Mouse (Mus musculus) adrenal gland, postnatal 4 days (tissue): ENCODE data around the gene Kif26b. TPM values are rescaled to one million over a fixed set of nuclear protein-coding genes. Genes with fewer than 3 reads are reported as not detected.

Experiments
- DNase-seq, 2 experiments: peaks; one replicate each; pipeline ENCODE4 v3.0.0; 2021 to 2022; ENCODE audit warnings: low spot score in 2 of 2, mixed read lengths in 2 of 2
- total RNA-seq, 2 experiments: library from RNA; stranded (reverse); gene quantifications; 2 replicates each; pipeline ENCODE4 v1.2.3; 2021

Kif26b gene
- total RNA-seq, 2 experiments from 2014 or later: 7.3 to 16.2 TPM

DNA sequence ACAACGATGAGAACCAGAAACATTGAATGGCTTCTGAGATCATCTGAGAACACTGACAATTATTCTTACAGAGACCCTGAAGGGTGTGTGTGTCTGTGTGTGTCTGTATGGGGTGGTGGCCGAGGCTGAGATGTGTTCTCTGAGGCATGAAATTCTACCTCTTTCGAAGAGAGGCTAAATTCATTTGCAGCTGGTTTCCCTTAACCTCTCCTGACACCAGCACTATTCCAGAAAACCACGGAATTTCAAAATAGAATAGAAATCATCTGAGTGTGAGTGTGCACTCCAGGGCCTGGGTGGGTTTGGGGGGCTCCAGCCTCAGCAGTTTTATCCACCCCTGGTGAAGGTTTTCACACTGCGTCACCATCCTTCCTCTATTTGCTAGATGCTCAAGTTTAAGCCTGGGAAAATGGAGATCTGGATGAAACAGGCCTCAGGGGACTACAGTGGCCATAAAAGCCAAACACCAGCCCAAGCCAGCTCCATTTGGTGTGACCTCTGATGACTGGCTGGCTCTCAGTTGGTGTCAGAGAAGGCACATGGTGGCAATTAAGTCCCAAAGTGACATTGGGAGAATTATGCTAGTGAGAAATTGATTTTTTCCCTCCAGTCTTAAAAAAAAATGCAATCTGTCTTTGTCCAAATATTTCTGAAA lies 56.6 kb downstream of the Kif26b start:
- DNase-seq: no peak

DNA sequence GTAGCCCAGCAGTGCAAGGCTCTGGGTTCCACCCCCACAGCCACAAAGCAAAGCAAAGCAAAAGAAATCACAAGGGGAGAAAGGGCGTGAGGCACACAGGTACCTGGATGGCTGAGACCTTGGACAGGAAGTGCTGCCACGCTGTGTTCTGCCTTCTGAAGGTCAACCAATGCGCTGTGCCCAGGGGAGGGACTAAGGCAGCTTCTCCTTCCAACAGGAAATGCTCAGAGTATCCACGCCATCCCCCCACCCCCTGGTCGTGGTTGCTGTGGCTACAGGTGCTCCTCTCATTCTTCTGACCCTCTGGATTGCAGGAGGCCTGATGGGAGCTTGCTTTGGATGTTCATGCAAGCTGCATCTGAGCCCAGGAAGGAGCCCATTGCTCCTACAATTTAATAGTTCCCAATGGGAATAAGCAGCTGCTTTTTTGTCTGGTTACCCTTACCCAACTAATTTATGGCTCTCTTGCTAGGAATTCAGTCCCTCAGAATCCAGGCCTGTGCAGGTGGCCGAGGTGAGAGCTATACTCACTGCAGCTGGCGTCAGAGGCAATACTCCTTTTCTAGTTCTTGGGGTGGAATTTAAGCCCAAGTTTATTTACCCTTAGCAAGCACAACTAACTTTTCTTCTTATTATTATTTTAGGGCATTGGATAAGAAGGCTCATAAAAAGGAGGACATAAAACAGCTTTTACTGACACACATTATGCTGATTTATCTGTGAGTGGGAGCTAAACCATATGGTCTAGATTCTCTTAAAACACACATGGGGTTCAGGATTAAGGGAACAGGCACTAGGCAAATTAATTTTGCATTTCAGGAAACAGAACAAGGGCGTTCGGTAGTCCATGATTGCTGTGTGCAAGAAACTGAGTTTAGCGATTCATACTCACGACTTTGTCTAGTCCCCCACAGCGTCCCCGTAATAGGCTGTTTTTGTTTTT lies 61.6 kb downstream of the Kif26b start:
- no peak for DNase-seq

DNA sequence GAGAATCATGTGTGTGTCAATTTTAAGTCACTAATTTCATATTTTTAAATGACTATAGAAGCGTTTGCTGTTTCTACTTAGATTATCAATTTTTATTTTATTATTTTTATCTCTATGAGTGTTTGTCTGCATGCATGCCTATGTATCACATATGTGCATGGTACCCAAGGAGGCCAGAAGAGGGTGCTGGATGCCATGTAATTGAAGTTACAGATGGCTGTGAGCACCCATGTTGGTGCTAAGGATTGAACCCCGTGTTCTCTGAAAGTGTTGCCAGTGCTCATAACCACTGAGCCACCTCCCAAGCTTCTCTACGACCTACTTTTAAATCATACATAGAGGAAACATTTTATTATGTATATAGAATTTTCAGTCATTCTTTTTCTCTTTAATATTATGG lies 68.2 kb downstream of the Kif26b start:
- DNase-seq: no peak

DNA sequence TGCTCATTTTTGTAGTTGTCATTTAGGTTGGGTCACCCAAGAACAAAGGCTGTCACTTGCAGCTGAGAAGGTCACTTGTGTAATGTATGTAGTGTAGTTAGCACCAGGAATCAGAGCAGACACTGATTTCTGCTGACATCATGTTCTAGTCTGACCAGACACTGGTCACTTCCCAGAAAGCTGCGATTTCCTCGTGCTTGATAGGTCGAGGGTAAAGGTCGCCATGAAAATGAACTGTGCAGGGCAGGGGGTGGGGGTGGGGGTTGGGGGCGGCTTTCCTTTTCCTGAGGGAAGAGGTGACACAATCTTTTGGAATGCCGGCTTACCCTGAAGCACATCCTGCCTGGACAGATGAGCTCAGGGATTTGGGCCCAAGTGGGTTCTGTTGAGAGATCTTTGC lies 68.8 kb downstream of the Kif26b start:
- no peak for DNase-seq

DNA sequence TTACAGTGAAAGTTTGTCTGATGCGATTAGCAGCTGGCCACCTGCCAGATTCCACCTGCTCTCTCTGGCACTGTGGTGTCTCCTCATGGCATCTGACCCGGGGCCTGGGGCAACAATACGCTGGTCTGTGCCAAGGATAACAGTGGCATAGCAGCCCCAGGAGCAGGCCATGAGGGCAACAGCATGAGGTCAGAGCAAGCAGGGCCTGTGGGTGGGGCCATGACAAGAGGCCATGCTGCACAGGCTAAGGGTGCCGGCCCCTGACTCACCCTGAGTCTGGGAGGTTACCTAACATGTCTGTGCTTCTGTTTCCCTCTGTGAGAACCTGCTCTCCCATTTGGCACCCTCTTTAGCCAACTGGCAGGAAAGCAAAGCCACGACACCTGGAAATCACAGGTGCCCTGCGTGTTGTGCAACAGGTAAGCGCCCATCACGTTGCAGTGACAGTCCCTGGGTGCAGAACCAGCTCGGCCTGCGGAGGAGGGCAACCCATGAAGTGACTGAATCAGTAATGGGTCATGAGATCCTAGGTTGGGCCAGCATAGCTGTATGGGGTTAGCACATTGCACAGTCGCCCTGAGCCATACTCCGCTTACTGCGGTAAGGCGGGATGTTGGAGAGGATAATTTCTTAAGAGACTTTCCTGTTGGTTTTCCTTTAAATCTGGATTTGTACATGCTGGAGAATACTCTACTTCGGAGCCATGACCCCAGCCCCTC lies 72.1 kb downstream of the Kif26b start:
- DNase-seq: no peak

DNA sequence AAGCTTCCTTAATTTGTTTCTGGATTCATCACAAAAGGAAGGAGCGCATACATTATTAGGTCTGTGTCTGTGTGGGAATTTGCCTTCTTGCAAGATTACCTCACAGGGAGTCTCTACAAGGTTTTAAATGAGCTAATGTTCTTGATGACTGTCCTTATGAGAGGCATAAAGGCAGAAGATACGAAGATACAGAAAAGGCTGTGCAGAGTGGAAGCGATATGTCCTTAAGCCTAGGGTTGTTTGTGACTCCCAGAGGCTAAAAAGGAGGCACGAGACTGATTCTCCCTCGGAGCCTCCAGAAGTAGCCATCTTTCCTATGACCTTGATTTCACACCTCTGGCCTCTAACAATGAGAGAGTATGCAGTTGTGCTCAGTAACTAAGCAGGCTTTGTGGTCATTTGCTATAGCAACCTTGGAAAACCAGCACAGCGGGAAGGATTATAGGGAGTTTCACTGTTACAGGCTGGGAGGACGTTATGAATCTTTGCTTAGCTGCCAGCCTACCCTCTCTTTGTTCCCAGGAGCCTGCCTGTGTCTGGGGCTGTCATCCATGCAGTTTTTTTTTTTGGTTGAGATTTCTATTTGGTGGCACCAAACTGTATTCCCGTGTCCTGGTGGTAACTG lies 80.3 kb downstream of the Kif26b start:
- DNase-seq: no peak

DNA sequence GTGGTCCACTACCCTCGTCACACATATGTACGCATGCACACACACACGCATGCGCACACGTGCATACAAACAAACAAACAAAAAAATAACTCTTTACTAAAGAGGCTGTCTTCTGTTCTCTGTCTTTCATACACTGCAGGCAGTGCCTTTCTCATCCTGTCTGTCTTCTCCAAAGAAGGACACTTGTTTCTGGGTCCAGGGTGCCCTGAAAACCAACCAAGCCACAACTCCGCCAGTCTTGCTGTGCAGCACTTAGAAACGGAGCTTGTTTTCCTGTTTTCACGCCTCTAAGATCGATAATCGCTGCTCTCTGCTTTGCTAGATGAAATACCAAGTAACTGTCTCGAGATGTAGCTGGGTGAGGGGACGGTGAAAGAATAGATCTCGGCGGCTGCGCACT lies 82.6 kb downstream of the Kif26b start:
- no peak for DNase-seq

DNA sequence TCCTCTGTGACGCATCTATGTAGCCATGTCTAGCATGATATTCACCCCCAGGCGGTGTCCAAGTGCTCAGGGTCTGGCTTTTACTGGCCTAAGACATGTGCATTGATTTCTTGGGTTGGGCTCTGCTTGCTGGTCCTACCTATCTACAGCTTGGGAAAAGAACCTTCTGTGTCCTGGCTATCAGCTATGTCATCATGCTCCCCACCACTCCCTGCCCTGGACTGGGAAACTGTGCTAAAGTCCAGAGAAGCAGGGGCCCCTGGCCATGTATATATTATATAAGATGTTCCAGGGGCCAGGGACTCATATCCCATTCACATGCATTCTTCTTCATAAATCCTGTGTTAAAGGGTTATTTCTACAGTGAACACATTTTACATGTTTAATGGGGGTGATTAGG lies 92.4 kb downstream of the Kif26b start:
- DNase-seq: no peak

DNA sequence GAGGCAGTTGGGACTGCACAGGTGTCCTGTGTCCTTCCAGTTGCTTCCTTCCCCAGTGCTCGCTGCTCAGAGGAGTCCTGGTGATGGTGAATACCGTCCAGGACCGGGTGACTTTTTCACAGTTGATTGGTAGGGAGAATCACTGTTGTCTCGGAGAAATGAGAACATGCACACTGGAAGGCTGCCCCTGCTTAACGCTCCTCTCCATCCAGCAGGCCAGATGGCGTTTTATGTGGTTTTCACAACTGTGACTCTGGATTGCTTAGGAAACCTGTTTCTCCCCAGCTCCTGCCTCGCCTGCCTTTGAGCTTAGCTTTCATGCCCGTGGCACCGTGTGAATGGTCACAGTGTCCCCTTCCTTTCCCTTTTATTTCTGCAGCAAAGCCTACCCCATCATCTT lies 95.0 kb downstream of the Kif26b start:
- DNase-seq: no peak

DNA sequence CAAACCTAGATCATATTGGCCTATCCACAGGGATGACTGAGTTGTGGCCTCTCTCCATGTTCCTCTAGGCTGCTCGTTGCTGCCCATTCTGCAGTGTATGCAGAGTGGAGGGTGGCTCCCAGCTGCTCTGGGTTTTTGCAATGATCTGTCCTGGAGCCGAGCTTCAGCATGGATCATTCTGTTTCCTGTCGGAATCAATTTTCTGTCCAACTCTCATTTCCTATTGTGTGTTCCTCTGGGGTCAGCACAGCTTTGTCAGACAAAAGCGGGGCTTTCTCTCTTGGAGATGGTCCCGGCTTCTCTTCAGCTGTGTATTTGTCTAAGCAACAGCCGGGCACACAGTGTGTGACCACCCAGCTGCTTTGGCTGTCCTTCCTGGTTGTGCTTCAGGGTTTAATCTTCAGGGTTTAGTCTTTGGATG lies 98.0 kb downstream of the Kif26b start:
- no peak for DNase-seq

DNA sequence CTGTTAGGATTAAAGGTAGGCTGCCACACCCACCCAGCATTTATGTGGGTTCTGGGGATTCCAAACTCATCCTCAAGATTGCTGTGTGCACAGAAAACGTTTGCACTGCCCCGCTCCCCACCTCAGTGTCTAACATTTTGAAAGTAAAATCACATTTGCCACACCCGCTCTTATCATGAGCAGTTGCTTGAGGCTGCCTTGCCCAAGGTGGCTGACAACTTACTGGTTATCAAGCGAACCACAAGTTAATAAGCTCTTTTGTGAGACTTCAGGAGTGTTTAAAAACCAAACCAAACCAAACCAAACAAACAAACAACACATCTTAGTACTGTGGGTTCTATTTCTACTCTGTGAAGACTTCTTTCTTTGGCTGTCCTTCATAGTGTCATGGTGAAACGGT lies 101.1 kb downstream of the Kif26b start:
- no peak for DNase-seq

DNA sequence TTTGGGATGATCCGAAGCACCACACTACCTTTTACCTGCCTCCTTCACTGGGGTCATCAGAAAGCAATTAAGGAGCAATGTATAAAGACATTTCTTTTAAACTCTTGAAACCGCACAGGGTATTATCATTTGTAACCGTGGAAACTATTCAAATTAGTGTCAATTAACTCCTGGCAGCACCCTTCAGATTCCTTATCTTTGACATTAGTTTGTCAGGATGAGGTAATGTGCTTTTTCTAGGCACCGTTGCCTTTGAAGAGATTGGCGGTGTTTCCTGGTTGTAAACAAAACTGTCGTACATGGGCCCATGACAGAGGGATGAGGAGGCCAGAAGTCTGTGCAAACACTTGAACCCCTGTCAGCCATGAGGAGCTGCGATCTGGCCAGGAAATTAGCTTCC lies 102.9 kb downstream of the Kif26b start:
- DNase-seq: no peak

DNA sequence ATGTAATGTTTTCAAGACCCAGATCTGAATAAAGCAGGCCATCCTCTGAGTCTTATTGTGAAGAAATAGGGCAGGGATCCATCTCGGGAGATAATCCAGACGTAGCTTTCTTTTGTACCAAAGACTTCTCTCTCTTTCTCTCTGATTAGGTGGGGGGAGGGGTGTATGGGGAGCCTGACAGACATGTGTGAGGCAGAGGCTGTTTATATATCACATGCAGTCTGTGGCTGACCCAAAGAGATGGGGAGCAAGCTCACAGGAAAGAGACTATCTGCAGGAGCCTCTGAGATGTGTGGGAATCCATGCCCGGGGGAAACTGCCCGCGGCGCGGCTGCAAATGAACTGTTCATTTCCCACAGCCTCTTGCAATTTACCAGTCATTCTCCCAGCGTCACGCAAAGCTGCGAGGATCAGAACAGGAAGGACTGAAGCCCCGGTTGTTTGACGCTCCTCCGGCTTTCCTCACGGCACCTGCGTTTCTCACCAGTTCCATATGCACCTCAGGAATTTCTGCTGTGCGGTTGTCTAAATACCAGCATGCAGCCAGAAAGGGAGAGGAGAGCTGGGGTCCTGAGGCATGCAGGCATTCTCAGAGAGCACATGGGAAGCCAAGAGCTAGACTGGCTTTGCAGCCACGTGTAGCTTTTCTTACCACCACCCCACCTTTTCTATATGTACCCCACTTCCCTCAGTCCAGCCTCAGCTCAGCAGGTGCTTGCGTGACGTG lies 105.6 kb downstream of the Kif26b start:
- no peak for DNase-seq

DNA sequence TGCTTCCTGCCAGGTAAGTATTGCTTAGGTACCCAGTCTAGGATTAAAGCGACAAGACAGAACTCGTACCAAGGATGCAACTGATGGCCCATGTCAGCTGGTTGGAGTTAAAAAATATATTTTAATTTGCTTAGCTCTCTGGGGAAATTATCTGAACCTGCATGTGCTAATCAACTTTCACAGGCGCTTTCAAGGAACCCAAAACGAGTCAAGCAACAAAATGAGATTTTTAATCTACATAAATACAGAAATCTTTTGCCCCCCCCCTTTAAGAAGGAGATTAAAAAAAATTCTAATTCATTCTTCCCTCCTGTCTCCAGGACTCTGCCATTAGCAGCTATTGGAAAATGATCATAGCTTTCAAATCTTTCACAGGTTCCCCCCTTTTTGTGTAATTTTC lies 106.5 kb downstream of the Kif26b start:
- no peak for DNase-seq

DNA sequence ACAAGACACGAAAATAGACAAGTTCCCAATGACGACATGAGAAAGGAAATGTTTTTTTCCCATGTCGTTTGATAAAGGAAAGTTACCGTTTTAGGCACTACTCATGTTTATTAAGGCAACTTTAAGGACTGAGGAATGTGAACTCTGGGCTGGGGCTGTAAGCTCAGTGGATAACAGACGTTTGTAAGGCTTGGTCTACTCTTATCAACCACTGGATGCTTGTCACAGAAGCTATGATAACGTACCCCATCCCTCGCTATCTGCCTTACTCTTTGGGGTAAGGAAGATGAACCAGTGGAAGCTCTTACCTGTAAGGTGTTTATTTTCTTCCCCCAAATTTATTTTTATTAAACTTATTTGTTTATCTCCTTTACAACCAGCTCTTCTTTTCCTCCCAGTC lies 108.4 kb downstream of the Kif26b start:
- no peak for DNase-seq

DNA sequence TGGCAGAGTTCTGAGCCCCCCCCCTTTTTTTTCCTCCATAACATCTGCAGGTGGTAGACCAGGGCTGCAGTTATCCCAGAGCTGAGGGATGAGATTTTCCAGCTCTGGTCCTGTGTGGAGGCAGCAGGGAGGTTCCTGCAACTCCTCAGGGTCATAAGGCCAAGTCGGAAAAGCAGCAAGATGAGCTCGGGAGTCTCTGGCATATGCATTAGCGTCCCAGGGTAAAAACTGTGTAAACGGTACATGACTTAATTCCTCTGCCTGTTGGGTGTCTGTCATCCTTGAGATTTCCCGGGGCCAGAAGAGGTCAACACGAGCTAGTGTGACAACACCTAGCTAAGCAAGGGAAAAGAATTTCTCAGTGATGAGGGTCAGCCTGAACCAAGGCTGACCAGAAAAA lies 111.0 kb downstream of the Kif26b start:
- DNase-seq: no peak

DNA sequence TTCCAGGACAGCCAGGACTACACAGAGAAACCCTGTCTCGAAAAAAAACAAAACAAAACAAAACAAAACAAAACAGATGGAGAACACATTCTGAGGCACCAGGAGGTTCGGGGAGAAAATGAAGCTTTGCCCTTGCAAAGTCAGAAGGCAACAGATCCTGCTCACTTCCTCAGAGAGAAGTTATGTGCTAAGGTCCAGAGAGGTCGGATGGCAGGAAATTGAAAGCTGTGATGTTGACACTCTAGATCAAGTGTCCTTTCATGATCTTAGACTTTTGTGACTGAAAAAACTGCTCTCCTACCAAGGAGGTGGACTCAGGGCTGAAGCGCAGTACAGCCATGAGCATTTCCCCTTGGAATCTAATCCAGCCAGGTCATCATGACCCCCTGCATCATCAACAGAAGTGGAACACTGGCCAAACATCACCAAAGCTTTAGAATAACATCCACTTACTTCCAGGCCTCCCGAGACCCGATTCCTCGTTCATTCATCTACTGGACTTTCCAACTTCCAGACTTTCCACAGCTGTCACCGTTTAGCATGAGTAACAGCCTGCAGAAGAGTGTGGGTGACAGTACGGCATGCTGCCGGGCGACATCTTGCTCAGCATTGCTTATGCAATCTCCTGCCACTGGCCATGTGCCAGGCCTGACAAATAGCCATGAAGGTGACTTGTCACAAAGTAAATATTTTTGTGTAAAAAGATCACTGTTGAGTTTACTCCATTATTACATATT lies 112.0 kb downstream of the Kif26b start:
- DNase-seq: peak; percentile 16 to 20

DNA sequence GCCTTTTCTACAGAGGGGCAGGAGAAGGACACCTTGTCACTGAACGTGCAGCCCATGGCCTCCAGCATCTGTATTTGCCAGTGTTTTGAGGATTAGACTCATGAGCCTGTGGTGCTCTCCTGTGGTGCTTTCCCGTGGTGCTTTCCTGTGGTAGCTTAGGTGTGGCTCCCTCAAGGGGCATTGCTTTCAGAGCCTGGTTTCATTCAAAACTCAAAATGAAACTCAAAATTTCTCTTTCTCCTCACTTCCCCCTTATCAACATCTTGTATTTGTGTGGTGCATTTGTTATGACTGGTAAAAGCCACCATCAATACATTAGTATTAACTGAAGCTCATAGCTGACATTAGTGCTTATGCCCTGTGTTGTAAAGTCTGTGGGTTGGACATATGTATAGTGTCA lies 112.9 kb downstream of the Kif26b start:
- DNase-seq: no peak

DNA sequence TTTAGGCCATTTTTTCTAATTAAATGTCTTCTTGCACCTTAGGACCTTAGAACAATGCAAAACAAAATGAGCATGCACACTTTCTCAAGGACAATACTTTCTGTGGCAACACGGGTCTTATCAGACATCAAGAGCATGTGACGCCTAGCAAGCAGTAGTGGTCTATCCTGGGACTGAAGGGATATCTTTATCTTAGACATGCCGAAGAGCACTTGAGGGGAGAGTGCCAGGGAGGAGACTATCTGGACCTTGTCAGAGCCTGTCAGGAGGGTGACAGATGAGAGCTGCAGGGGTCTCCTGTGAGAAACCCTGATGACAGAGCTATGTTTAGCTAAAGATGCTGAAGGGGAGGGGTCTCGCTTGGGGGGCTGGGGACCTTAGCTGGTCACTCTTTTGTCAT lies 116.0 kb downstream of the Kif26b start:
- no peak for DNase-seq

DNA sequence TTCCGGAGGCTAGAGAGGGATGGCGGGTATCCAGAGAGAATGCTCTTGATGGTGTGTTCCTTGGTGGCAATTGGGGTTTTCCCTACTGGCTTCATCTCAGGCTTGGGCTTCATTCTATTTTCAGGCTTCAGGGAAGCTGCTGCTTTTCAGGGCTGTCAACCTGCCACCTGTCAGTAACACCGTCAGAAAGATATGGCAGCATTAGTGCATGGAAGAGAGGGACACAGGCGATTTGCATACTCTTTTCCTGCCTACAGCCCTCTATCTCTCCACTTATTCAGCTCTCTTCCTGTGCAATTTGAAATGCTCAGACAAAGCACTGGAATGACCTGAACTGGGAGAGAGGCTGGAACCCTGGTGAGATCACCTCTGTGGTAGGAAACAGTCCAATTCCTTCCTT lies 117.7 kb downstream of the Kif26b start:
- no peak for DNase-seq
